Mouse (Mus musculus): ENCODE measurements around the gene Slc47a1.

DNA sequence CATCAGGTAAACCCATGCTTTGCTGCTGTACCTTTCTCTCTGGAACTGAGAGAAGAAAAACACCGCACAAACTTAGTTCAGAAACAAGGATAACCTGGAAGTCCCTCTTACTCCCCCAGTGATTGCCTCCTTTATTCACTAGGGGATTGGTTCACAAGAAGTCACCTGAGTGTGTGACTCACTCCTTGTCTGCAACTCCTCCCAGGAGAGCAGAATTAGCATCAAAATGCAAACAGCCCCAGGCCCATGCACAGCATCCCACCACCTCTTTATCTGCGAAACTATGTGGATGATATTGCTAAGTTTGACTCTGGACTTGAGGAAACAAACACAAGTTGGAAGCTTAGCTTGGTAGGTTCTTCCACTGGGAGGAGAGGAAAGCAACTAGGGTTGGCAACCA, 80.8 kb downstream of the Slc47a1 start:
- TF ChIP-seq MAFK (IDR thresholded peaks at IDR 0.05; ENCODE audit: insufficient read depth, low read depth, low read length) (no peak), ZNF384 (IDR thresholded peaks at IDR 0.05; ENCODE audit: low read depth, low read length) (no peak)
